Mouse (Mus musculus) heart, embryonic 12.5 days (tissue): ENCODE data around the gene Scai. TPM values are rescaled to one million over a fixed set of nuclear protein-coding genes. Genes with fewer than 3 reads are reported as not detected.

Source experiments
- ATAC-seq: fragments of 200-750 bp; cut with Nextera tagmentation; 2 replicates; pipeline ENCODE4 v1.8.0; 2017; ENCODE audit warnings: moderate TSS enrichment, moderate library complexity; ENCODE audit not compliant: insufficient number of reproducible peaks, low FRiP score
- H3K27ac ChIP-seq: fragments of 300-500 bp; sonication (generic); 2 replicates; pipeline ENCODE4 v1.5.1; 2016; ENCODE audit warnings: mild to moderate bottlenecking, moderate library complexity; ENCODE audit not compliant: poor library complexity, severe bottlenecking
- H3K27me3 ChIP-seq: fragments of 300-500 bp; sonication (generic); replicated peaks from 2 replicates; pipeline ENCODE4 v1.6.1; 2016; ENCODE audit warnings: mild to moderate bottlenecking, moderate library complexity
- H3K36me3 ChIP-seq: fragments of 300-500 bp; sonication (generic); 2 replicates; pipeline ENCODE4 v1.6.1; 2016; ENCODE audit warnings: mild to moderate bottlenecking, moderate library complexity
- H3K4me1 ChIP-seq: fragments of 300-500 bp; sonication (generic); replicated peaks from 2 replicates; pipeline ENCODE4 v1.6.1; 2016; ENCODE audit warnings: mild to moderate bottlenecking
- H3K4me2 ChIP-seq: fragments of 300-500 bp; sonication (generic); 2 replicates; pipeline ENCODE4 v1.6.1; 2016; ENCODE audit warnings: mild to moderate bottlenecking, moderate library complexity
- H3K4me3 ChIP-seq: fragments of 300-500 bp; sonication (generic); 2 replicates; pipeline ENCODE4 v1.5.1; 2016; ENCODE audit warnings: mild to moderate bottlenecking
- H3K9ac ChIP-seq: fragments of 300-500 bp; sonication (generic); 2 replicates; pipeline ENCODE4 v1.6.1; 2016; ENCODE audit warnings: mild to moderate bottlenecking, moderate library complexity
- H3K9me3 ChIP-seq: fragments of 300-500 bp; sonication (generic); replicated peaks from 2 replicates; pipeline ENCODE4 v1.6.1; 2016; ENCODE audit warnings: mild to moderate bottlenecking, moderate library complexity
- WGBS: fragments of 180-500 bp; shearing (Covaris S2); methylation state at CpG from one replicate; pipeline ENCODE4 v1.1.7; 2016; 5-methylcytosine and 5-hydroxymethylcytosine counted together
- polyA plus RNA-seq: library from polyadenylated mRNA; unstranded; fragments of >200 nt; fragmentation: Nextera tagmentation; extraction: Ambion mirVana; gene quantifications from 2 replicates; pipeline ENCODE4 v1.2.1, GENCODE M21; 2016

The Scai gene
- polyA plus RNA-seq, 1 experiment from 2014 or later: 6.2 TPM

- no peaks in the 10 kb centered on the region for H3K27me3 ChIP-seq
- peaks cover 8% of the 10 kb centered on the region; the same call in 1 of the 2 replicates for H3K4me1 ChIP-seq
- ATAC-seq: peak; percentile 80
- WGBS: under 1% methylated on average over 38 of the region's 39 CpGs
- peak overlapping the region; percentile 84 for H3K9ac ChIP-seq
- H3K27ac ChIP-seq: peak overlapping the region; percentile 86
- H3K4me3 ChIP-seq: peak overlapping the region; percentile 83
- peaks cover 3% of the 10 kb centered on the region; the same call in 1 of the 2 replicates for H3K36me3 ChIP-seq
- no peaks in the 10 kb centered on the region for H3K9me3 ChIP-seq
- H3K4me2 ChIP-seq: peak overlapping the region; percentile 88
Observed at GRCm38 (mm10) chr2:39189961-39190560, 473 bp downstream of the Scai start.

- Histone ChIP-seq H3K27ac (no peak overlapping the region), H3K9me3 (no peaks in the 10 kb centered on the region), H3K36me3 (peaks cover 16% of the 10 kb centered on the region), H3K4me2 (no peak overlapping the region), H3K4me3 (no peak overlapping the region), H3K9ac (no peak overlapping the region), H3K4me1 (peaks cover 8% of the 10 kb centered on the region; the same call in 1 of the 2 replicates), H3K27me3 (no peaks in the 10 kb centered on the region)
- ATAC-seq: no peak
- WGBS: 64% methylated on average over 3 of the region's 3 CpGs
Observed at GRCm38 (mm10) chr2:39185942-39186341, 4.6 kb downstream of the Scai start.

- H3K4me3 ChIP-seq: no peak overlapping the region
- no peaks in the 10 kb centered on the region for H3K27me3 ChIP-seq
- WGBS: 89% methylated on average over 2 of the region's 2 CpGs
- no peaks in the 10 kb centered on the region for H3K9me3 ChIP-seq
- H3K4me1 ChIP-seq: no peaks in the 10 kb centered on the region
- H3K36me3 ChIP-seq: peaks cover 23% of the 10 kb centered on the region
- H3K4me2 ChIP-seq: no peak overlapping the region
- H3K27ac ChIP-seq: no peak overlapping the region
- ATAC-seq: no peak
- H3K9ac ChIP-seq: no peak overlapping the region
Observed at GRCm38 (mm10) chr2:39183587-39183986, 6.9 kb downstream of the Scai start.

GRCm38 (mm10) chr2:39160996-39161395, 29.5 kb downstream of the Scai start:
- Histone ChIP-seq H3K27ac (no peak overlapping the region), H3K27me3 (no peaks in the 10 kb centered on the region), H3K4me1 (peaks cover 5% of the 10 kb centered on the region), H3K4me3 (no peak overlapping the region), H3K4me2 (no peak overlapping the region), H3K36me3 (peaks cover 4% of the 10 kb centered on the region; the same call in 1 of the 2 replicates), H3K9me3 (no peaks in the 10 kb centered on the region), H3K9ac (no peak overlapping the region)
- WGBS: 88% methylated on average over 1 of the region's 1 CpGs
- no peak for ATAC-seq

GRCm38 (mm10) chr2:39157916-39158315, 32.6 kb downstream of the Scai start:
- H3K27ac ChIP-seq: no peak overlapping the region
- H3K9me3 ChIP-seq: no peaks in the 10 kb centered on the region
- no peak overlapping the region for H3K4me2 ChIP-seq
- no peak overlapping the region for H3K4me3 ChIP-seq
- no peak overlapping the region for H3K9ac ChIP-seq
- H3K36me3 ChIP-seq: peaks cover 4% of the 10 kb centered on the region; the same call in 1 of the 2 replicates
- ATAC-seq: no peak
- WGBS: 67% methylated on average over 1 of the region's 1 CpGs
- no peaks in the 10 kb centered on the region for H3K27me3 ChIP-seq
- H3K4me1 ChIP-seq: peaks cover 11% of the 10 kb centered on the region

GRCm38 (mm10) chr2:39156821-39157220, 33.7 kb downstream of the Scai start:
- Histone ChIP-seq H3K27me3 (no peaks in the 10 kb centered on the region), H3K4me3 (no peak overlapping the region), H3K4me2 (no peak overlapping the region), H3K9me3 (no peaks in the 10 kb centered on the region), H3K27ac (no peak overlapping the region), H3K4me1 (peaks cover 11% of the 10 kb centered on the region), H3K36me3 (peaks cover 4% of the 10 kb centered on the region; the same call in 1 of the 2 replicates), H3K9ac (no peak overlapping the region)
- WGBS: 75% methylated on average over 1 of the region's 1 CpGs
- ATAC-seq: no peak

GRCm38 (mm10) chr2:39150943-39151342, 39.6 kb downstream of the Scai start:
- no peaks in the 10 kb centered on the region for H3K27me3 ChIP-seq
- no peak overlapping the region for H3K4me3 ChIP-seq
- H3K9me3 ChIP-seq: no peaks in the 10 kb centered on the region
- H3K9ac ChIP-seq: no peak overlapping the region
- no peak overlapping the region for H3K4me2 ChIP-seq
- peaks cover 8% of the 10 kb centered on the region; the same call in 1 of the 2 replicates for H3K4me1 ChIP-seq
- no peak overlapping the region for H3K27ac ChIP-seq
- 0 out of 2 replicates have a peak, but pooled peaks cover 4% of the 10 kb centered on the region for H3K36me3 ChIP-seq
- WGBS: 70% methylated on average over 2 of the region's 2 CpGs
- ATAC-seq: no peak

GRCm38 (mm10) chr2:39148075-39148474, 42.5 kb downstream of the Scai start:
- ATAC-seq: no peak
- H3K27me3 ChIP-seq: no peaks in the 10 kb centered on the region
- H3K4me1 ChIP-seq: 0 out of 2 replicates have a peak, but pooled peaks cover 2% of the 10 kb centered on the region
- no peak overlapping the region for H3K27ac ChIP-seq
- H3K9me3 ChIP-seq: no peaks in the 10 kb centered on the region
- H3K4me2 ChIP-seq: no peak overlapping the region
- no peak overlapping the region for H3K9ac ChIP-seq
- 50% methylated on average over 2 of the region's 2 CpGs for WGBS
- H3K36me3 ChIP-seq: 0 out of 2 replicates have a peak, but pooled peaks cover 4% of the 10 kb centered on the region
- H3K4me3 ChIP-seq: no peak overlapping the region

GRCm38 (mm10) chr2:39146469-39146868, 44.1 kb downstream of the Scai start:
- 89% methylated on average over 1 of the region's 1 CpGs for WGBS
- no peak overlapping the region for H3K4me2 ChIP-seq
- no peak for ATAC-seq
- H3K27me3 ChIP-seq: no peaks in the 10 kb centered on the region
- H3K9me3 ChIP-seq: no peaks in the 10 kb centered on the region
- no peak overlapping the region for H3K4me3 ChIP-seq
- 0 out of 2 replicates have a peak, but pooled peaks cover 2% of the 10 kb centered on the region for H3K4me1 ChIP-seq
- 0 out of 2 replicates have a peak, but pooled peaks cover 4% of the 10 kb centered on the region for H3K36me3 ChIP-seq
- no peak overlapping the region for H3K9ac ChIP-seq
- no peak overlapping the region for H3K27ac ChIP-seq

- ATAC-seq: no peak
- no peak overlapping the region for H3K4me3 ChIP-seq
- no peak overlapping the region for H3K4me2 ChIP-seq
- no peaks in the 10 kb centered on the region for H3K27me3 ChIP-seq
- H3K36me3 ChIP-seq: no peaks in the 10 kb centered on the region
- no peak overlapping the region for H3K9ac ChIP-seq
- 73% methylated on average over 3 of the region's 3 CpGs for WGBS
- H3K27ac ChIP-seq: no peak overlapping the region
- H3K4me1 ChIP-seq: 0 out of 2 replicates have a peak, but pooled peaks cover 2% of the 10 kb centered on the region
- H3K9me3 ChIP-seq: no peaks in the 10 kb centered on the region
Observed at GRCm38 (mm10) chr2:39142357-39142948, 48.1 kb downstream of the Scai start.

- ATAC-seq: no peak
- H3K9ac ChIP-seq: no peak overlapping the region
- H3K9me3 ChIP-seq: no peaks in the 10 kb centered on the region
- 87% methylated on average over 7 of the region's 7 CpGs for WGBS
- H3K4me2 ChIP-seq: no peak overlapping the region
- no peaks in the 10 kb centered on the region for H3K27me3 ChIP-seq
- H3K36me3 ChIP-seq: no peaks in the 10 kb centered on the region
- H3K4me1 ChIP-seq: no peaks in the 10 kb centered on the region
- no peak overlapping the region for H3K27ac ChIP-seq
- no peak overlapping the region for H3K4me3 ChIP-seq
Observed at GRCm38 (mm10) chr2:39140586-39141455, 49.7 kb downstream of the Scai start.
